Mouse (Mus musculus) forebrain, embryonic 14.5 days (tissue): ENCODE data around the gene Nrip3. TPM values are rescaled to one million over a fixed set of nuclear protein-coding genes. Genes with fewer than 3 reads are reported as not detected.
A peak's percentile ranks its signal among the peaks of the same experiment; 100 is the strongest.

ENCODE experiments used
- ATAC-seq: fragments of 200-750 bp; cut with Nextera tagmentation; 2 replicates; pipeline ENCODE4 v1.8.0; 2017; ENCODE audit warnings: mild to moderate bottlenecking, moderate library complexity
- DNase-seq: peaks from one replicate; pipeline ENCODE4 v3.0.0-alpha.2; 2015; ENCODE audit warnings: low spot score
- H3K27ac ChIP-seq: fragments of 300-500 bp; sonication (generic); 2 replicates; pipeline ENCODE4 v1.5.1; 2014; ENCODE audit warnings: low read depth, mild to moderate bottlenecking, control low read depth, low read length, moderate library complexity
- H3K27me3 ChIP-seq: fragments of 300-500 bp; sonication (generic); replicated peaks from 2 replicates; pipeline ENCODE4 v1.6.1; 2014; ENCODE audit warnings: low read length, control low read depth, mixed read lengths; ENCODE audit not compliant: control insufficient read depth, insufficient read depth
- H3K36me3 ChIP-seq: fragments of 300-500 bp; sonication (generic); 2 replicates; pipeline ENCODE4 v1.6.1; 2014; ENCODE audit warnings: low read length, control low read depth; ENCODE audit not compliant: control insufficient read depth, insufficient read depth
- H3K4me1 ChIP-seq: fragments of 300-500 bp; sonication (generic); 2 replicates; pipeline ENCODE4 v1.6.1; 2014; ENCODE audit warnings: antibody characterized with exemption, low read length, control low read depth; ENCODE audit not compliant: control insufficient read depth, insufficient read depth
- H3K4me2 ChIP-seq: fragments of 300-500 bp; sonication (generic); 2 replicates; pipeline ENCODE4 v1.6.1; 2014; ENCODE audit warnings: mild to moderate bottlenecking, control low read depth, low read length
- H3K4me3 ChIP-seq: fragments of 300-500 bp; sonication (generic); 2 replicates; pipeline ENCODE4 v1.5.1; 2014; ENCODE audit warnings: low read depth, low read length, control low read depth
- H3K9ac ChIP-seq: fragments of 300-500 bp; sonication (generic); 2 replicates; pipeline ENCODE4 v1.6.1; 2014; ENCODE audit warnings: mild to moderate bottlenecking, low read length, control low read depth, moderate library complexity
- H3K9me3 ChIP-seq: fragments of 300-500 bp; sonication (generic); replicated peaks from 2 replicates; pipeline ENCODE4 v1.6.1; 2016; ENCODE audit warnings: low read length, control low read depth, mixed read lengths; ENCODE audit not compliant: control insufficient read depth
- WGBS: fragments of 180-500 bp; shearing (Covaris S2); extraction: QIAGEN DNeasy Blood & Tissue Kit; methylation state at CpG from one replicate; pipeline ENCODE4 v1.1.7; 2014; 5-methylcytosine and 5-hydroxymethylcytosine counted together
- polyA plus RNA-seq: library from polyadenylated mRNA; unstranded; fragments of >200 nt; fragmentation: Nextera tagmentation; extraction: Ambion mirVana; gene quantifications from 2 replicates; pipeline ENCODE4 v1.2.1, GENCODE M21; 2014

Nrip3 gene
- polyA plus RNA-seq, 1 experiment from 2014 or later, result 4.5 TPM

DNA sequence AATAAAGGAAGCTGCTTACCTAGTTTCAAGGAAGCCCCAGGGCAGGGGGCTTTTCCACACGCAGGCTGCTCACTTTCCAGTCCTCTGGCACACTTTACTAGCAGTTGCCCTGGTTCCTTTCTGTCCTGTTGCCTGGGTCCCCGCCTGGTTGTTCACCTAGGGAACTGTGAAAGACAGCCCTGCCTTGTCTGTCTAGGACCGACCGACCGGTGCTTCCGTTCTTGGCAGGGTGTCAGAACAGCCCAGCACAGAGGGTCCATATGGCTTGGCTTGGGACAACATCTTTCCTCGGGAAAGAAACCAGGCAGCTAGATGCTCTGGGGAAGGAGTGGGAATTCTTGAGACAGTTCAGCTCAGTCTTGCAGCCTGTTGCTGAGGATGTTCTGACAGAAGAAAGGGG, 1.5 kb upstream of the Nrip3 start:
- peaks cover 4% of the 10 kb centered on the region; the same call in 1 of the 2 replicates for H3K4me1 ChIP-seq
- no peaks in the 10 kb centered on the region for H3K36me3 ChIP-seq
- peaks cover 23% of the 10 kb centered on the region for H3K27me3 ChIP-seq
- WGBS, result 29% methylated on average over 7 of the region's 7 CpGs
- ATAC-seq (peak; percentile 53; the same call in 1 of the 2 replicates), DNase-seq (peak; percentile 42)
- H3K4me2 ChIP-seq, result no peak overlapping the region
- no peak overlapping the region for H3K27ac ChIP-seq
- no peak overlapping the region for H3K4me3 ChIP-seq
- no peaks in the 10 kb centered on the region for H3K9me3 ChIP-seq
- H3K9ac ChIP-seq, result no peak overlapping the region

GRCm38 (mm10) chr7:109781087-109781469, 747 bp downstream of the Nrip3 start:
- H3K36me3 ChIP-seq, result no peaks in the 10 kb centered on the region
- no peak for DNase-seq
- H3K27ac ChIP-seq, result no peak overlapping the region
- peak overlapping the region; percentile 53 for H3K4me3 ChIP-seq
- peaks cover 4% of the 10 kb centered on the region; the same call in 1 of the 2 replicates for H3K4me1 ChIP-seq
- H3K9ac ChIP-seq, result peak overlapping the region; percentile 66
- 1% methylated on average over 24 of the region's 24 CpGs for WGBS
- peaks cover 23% of the 10 kb centered on the region for H3K27me3 ChIP-seq
- no peaks in the 10 kb centered on the region for H3K9me3 ChIP-seq
- ATAC-seq, result peak; percentile 45; the same call in 1 of the 2 replicates
- peak overlapping the region; percentile 97 for H3K4me2 ChIP-seq

- DNase-seq (no peak), ATAC-seq (no peak)
- Histone ChIP-seq H3K4me1 (no peaks in the 10 kb centered on the region), H3K4me2 (no peak overlapping the region), H3K4me3 (no peak overlapping the region), H3K27ac (no peak overlapping the region), H3K9me3 (no peaks in the 10 kb centered on the region), H3K36me3 (no peaks in the 10 kb centered on the region), H3K27me3 (no peaks in the 10 kb centered on the region), H3K9ac (no peak overlapping the region)
These were observed 9.6 kb downstream of the Nrip3 start for GRCm38 (mm10) chr7:109772251-109772650.

DNA sequence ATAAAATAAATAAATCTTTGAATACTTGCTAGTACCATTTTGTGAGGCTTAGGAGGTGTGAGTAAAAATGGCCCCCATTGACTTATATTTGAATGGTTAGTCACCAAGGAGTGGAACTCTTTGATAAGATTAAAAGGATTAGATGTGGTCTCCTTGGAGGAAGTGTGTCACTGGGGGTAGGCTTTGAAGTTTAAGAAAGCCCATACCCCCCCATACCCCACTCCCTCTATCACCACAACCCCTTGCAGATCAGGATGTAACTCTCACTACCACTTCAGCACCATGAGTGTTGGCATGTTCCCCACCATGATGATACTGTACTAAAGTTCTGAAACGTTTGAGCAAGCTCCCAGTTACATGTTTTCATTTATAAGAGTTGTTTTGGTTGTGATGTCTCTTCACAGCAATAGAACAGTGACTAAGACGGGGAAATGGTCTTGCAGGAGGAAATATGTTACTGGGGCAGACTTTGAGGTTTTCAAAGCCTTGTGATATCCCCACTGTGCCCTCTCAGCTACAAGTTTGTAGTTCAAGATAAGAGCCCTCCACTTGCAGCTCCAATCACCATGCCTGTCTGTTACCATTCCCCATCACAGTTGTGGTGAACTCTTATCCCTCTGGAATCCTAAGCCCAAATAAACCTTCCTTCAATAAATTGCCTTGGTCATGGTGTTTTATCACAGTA, 13.0 kb downstream of the Nrip3 start:
- ATAC-seq, result no peak

GRCm38 (mm10) chr7:109767575-109768350, 14.1 kb downstream of the Nrip3 start:
- H3K4me1 ChIP-seq, result 0 out of 2 replicates have a peak, but pooled peaks cover 4% of the 10 kb centered on the region
- H3K4me3 ChIP-seq, result no peak overlapping the region
- H3K9ac ChIP-seq, result no peak overlapping the region
- DNase-seq (no peak), ATAC-seq (no peak)
- WGBS, result 83% methylated on average over 7 of the region's 7 CpGs
- H3K27me3 ChIP-seq, result no peaks in the 10 kb centered on the region
- no peaks in the 10 kb centered on the region for H3K36me3 ChIP-seq
- H3K4me2 ChIP-seq, result no peak overlapping the region
- H3K9me3 ChIP-seq, result no peaks in the 10 kb centered on the region
- no peak overlapping the region for H3K27ac ChIP-seq

More for the DNA sequence above, 13.0 kb downstream of the Nrip3 start:
- no peak overlapping the region for H3K4me2 ChIP-seq
- no peak overlapping the region for H3K27ac ChIP-seq
- WGBS, result 66% methylated on average over 2 of the region's 2 CpGs
- no peaks in the 10 kb centered on the region for H3K27me3 ChIP-seq
- H3K4me1 ChIP-seq, result 0 out of 2 replicates have a peak, but pooled peaks cover 2% of the 10 kb centered on the region
- DNase-seq, result no peak
- H3K4me3 ChIP-seq, result no peak overlapping the region
- no peaks in the 10 kb centered on the region for H3K36me3 ChIP-seq
- H3K9ac ChIP-seq, result no peak overlapping the region
- H3K9me3 ChIP-seq, result no peaks in the 10 kb centered on the region

GRCm38 (mm10) chr7:109764009-109764408, 17.8 kb downstream of the Nrip3 start:
- DNase-seq, result peak; percentile 71

DNA sequence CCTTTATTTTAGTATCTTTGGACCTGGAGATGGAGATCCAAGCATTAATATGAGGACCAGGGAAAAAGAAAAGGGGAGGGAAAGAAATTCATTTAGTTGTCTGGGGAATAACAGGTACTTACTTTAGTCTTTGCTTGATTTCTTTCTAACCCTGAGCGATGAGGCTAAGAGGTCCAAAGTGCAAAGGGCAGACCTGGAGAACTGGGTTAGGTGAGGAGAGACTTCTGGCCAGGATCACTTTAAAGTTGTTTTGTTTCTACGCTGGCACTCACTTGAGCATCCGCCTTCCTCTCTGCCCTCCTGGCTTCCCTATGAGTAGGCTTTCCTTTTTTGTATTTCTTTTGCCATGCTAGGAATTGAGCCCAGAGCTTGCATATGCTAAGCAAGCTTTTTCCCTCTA, 25.5 kb downstream of the Nrip3 start:
- no peak overlapping the region for H3K4me3 ChIP-seq
- 95% methylated on average over 3 of the region's 3 CpGs for WGBS
- H3K9me3 ChIP-seq, result no peaks in the 10 kb centered on the region
- peaks cover 5% of the 10 kb centered on the region; the same call in 1 of the 2 replicates for H3K4me1 ChIP-seq
- DNase-seq (no peak), ATAC-seq (no peak)
- H3K9ac ChIP-seq, result no peak overlapping the region
- no peak overlapping the region for H3K27ac ChIP-seq
- no peaks in the 10 kb centered on the region for H3K36me3 ChIP-seq
- H3K4me2 ChIP-seq, result no peak overlapping the region
- no peaks in the 10 kb centered on the region for H3K27me3 ChIP-seq

More at GRCm38 (mm10) chr7:109764009-109764408, 17.8 kb downstream of the Nrip3 start:
- Histone ChIP-seq H3K9ac (no peak overlapping the region), H3K4me3 (no peak overlapping the region), H3K27me3 (no peaks in the 10 kb centered on the region), H3K4me2 (no peak overlapping the region), H3K4me1 (0 out of 2 replicates have a peak, but pooled peaks cover 4% of the 10 kb centered on the region), H3K9me3 (no peaks in the 10 kb centered on the region), H3K27ac (no peak overlapping the region), H3K36me3 (no peaks in the 10 kb centered on the region)
- 14% methylated on average over 2 of the region's 2 CpGs for WGBS
- peak; percentile 37 for ATAC-seq

DNA sequence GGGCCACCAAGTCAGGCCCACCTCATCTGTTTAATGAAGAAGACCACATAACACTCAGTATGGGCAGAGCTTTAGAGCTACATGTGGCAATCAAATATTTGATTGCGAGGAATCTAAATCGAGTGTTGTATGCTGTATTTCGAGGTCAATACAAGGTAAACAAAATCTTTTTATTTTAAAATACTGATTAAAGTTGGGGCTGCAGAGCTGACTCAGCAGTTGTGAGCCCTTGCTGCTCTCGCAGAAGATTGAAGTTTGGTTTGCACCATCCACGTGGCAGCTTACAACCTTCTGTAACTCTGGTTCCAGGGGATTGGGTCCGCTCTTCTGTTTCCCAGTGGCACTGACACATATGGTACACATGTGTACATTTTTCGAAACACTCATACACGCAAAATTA, 27.8 kb downstream of the Nrip3 start:
- H3K27ac ChIP-seq, result no peak overlapping the region
- H3K4me3 ChIP-seq, result no peak overlapping the region
- H3K27me3 ChIP-seq, result no peaks in the 10 kb centered on the region
- DNase-seq (no peak), ATAC-seq (no peak)
- H3K9me3 ChIP-seq, result no peaks in the 10 kb centered on the region
- H3K4me1 ChIP-seq, result peaks cover 5% of the 10 kb centered on the region; the same call in 1 of the 2 replicates
- H3K36me3 ChIP-seq, result no peaks in the 10 kb centered on the region
- WGBS, result 91% methylated on average over 8 of the region's 8 CpGs
- H3K4me2 ChIP-seq, result no peak overlapping the region
- H3K9ac ChIP-seq, result no peak overlapping the region
